Mouse (Mus musculus): Measurements from ENCODE around the gene Fcer2a. TPM values are rescaled to one million over a fixed set of nuclear protein-coding genes. Genes with fewer than 3 reads are reported as not detected.

The Fcer2a gene
- total RNA-seq (2021) = not detected
- long read RNA-seq, partial matches to known transcripts = 0 of 2 reads
- long read RNA-seq, other reads (novel, unspliced or antisense) = 2 of 2 reads

DNA sequence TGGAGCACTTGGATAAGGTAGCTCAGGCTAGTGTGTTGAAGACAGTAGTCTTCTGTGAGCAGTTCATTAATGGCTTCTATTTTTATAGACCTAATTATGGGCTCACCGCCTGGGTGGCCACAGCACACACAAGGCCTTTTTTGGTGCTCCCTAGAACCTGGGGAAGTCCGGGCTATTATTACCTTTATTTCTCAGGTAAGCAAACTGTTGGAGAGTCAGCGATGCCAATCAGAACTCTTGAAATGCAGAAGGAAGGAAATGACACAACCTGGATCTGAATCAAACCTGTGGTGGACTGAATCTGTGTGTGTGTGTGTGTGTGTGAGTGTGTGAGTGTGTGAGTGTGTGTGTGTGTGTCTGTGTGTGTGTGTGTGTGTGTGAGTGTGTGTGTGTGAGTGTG, at the start of gene Fcer2a:
TSS of gene Fcer2a (minus strand) at position 55 of the 400 bp plus-strand sequence.
- DNase-seq (ENCODE audit: low spot score in 2 of 2) = no peak

GRCm38 (mm10) chr8:3736947-3737346, 43.0 kb upstream of the Fcer2a start:
- no peak for DNase-seq (ENCODE audit: low spot score in 2 of 2)

DNA sequence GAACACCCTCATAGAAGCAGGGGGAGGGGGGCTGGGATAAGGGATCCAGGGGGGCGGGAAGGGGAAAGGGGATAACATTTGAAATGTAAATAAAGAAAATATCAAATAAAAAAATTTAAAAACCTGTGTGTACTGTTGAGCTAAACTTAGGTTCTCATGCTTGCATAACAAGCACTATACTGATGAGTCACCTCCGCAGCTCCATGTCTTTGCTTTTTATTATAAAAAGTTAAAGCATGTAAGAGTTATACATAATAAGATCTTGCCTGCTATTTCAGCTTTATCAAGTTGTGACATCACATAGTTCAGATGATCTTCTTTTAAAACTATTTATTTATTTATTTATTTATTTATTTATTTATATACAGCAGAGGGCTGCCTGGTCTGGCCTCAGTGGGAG, 41.6 kb upstream of the Fcer2a start:
- DNase-seq (ENCODE audit: low spot score in 2 of 2) = no peak

DNA sequence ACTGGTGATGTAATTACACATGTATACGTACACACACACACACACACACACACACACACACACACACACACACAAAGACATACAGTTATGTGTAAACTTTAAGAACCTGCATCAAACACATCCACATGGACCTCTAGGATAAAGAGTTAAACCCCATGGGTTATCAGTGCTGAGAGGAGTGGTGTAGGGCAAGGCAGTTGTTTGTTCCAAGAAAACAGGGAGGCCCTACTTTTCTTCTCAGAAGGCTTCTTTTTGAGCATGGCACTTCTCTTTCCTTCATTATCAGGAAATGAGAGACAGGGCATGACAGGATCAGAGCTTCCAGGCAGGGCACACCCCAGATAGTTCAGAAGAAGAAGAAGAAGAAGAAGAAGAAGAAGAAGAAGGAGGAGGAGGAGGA, 40.1 kb upstream of the Fcer2a start:
- DNase-seq (ENCODE audit: low spot score in 2 of 2) = no peak

- no peak for DNase-seq (ENCODE audit: low spot score in 2 of 2)
These were observed 27.1 kb upstream of the Fcer2a start for GRCm38 (mm10) chr8:3721041-3721440.

DNA sequence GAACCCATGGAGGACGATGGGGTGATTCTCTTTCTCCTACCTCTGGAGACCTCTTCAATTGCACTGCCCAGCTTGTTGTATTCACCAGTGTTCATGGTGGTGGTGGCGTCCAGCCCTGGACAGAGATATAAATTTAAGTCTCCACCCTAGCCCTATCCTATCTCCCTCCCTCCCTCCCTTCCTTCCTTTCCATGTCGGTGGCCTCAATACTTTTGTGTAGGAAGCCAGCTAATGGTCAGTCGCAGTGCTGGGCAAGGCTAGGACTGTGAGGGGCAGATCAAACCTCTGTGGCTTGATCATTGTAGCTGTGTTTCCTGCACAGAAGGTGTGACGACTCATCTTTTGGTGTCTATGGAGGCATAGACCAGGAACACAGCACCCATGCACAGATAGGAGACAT, 26.6 kb upstream of the Fcer2a start, which contains the start of gene Clec4g:
TSS of gene Clec4g (minus strand) at position 101 of the 400 bp plus-strand sequence.
- DNase-seq (ENCODE audit: low spot score in 2 of 2) = no peak

DNA sequence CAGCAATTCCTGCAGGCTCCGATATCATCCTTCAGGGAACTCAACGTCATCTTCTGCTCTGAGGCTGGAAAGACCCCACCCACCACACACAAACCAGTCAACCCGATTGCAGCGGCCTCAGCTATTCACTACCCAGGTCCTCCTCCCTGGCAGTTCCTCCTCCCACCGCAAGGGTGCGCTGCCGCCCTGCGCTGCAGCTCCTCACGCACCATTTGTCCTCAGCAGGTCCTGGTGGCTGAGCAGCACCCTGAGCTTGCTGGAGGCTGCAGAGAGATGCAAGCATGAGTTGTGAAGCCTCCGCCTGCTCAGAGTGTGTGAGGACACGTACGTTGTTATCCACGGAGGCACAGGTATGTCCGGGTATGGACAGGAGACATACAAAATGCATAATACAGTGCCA, 24.6 kb upstream of the Fcer2a start:
- DNase-seq (ENCODE audit: low spot score in 2 of 2) = peak; percentile 57 to 67

- DNase-seq (ENCODE audit: low spot score in 2 of 2) = no peak
These were observed 23.5 kb upstream of the Fcer2a start for GRCm38 (mm10) chr8:3717321-3717954.

DNA sequence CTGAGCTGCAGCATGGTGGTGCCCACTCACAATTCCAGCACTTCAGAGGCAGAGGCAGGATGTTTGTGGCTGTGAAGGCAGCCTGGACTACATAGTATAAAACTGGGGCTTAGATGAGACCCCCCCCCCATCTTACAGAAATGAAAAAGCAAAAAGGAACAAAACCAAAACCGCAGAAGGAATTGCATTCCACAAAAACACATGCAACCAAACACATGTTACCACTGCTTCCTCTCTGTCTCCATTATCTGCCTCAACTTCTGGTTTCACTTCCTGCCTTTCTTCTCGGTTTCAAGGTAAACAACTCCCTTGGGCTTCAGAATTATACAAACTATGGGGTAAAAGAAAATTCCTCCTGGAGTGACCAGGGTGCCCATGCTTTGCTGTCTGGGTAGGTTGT, 17.7 kb upstream of the Fcer2a start:
- DNase-seq (ENCODE audit: low spot score in 2 of 2) = no peak

DNA sequence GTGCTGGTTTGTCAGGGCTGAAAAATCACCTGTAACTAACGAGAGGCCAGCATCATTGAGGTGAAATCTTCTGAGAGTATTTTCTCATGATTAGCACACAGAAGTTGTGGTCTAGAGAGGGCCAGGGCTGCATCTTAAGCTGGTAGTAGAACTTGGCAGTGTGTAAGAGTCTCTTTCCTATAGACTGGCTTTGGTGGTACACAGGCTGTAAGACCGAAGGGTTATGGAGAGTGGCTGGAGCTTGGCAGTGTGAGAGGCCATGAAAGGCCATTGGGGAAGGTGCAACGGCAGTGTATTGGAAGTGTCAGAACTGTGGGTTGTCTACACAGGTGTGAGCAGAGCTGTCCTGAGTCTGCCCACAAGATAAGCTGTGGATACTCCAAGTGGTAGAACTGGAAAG, 16.3 kb upstream of the Fcer2a start:
- DNase-seq (ENCODE audit: low spot score in 2 of 2) = no peak

- no peak for DNase-seq (ENCODE audit: low spot score in 2 of 2)
These were observed 13.6 kb upstream of the Fcer2a start for GRCm38 (mm10) chr8:3707611-3708010.

DNA sequence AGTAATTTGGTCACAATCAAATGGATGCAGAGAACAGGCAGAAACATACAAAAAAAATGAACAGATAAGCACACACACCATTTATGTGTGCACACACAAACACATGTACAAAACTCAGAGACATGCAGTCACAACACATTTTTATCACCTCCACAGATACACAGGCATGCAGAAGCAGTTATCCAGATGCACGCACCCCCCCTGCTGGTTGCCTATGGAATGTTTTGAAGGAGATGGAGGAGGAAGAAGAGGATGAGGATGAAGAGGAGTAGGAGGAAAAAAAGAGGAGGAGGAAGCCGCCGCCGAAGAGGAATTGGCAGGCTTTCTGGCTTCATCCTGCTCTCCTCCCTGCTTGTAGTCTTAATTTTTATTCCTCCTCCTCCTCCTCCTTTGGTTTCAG, 11.7 kb upstream of the Fcer2a start:
- DNase-seq (ENCODE audit: low spot score in 2 of 2) = no peak

GRCm38 (mm10) chr8:3701491-3701890, 7.5 kb upstream of the Fcer2a start:
- DNase-seq (ENCODE audit: low spot score in 2 of 2) = no peak

DNA sequence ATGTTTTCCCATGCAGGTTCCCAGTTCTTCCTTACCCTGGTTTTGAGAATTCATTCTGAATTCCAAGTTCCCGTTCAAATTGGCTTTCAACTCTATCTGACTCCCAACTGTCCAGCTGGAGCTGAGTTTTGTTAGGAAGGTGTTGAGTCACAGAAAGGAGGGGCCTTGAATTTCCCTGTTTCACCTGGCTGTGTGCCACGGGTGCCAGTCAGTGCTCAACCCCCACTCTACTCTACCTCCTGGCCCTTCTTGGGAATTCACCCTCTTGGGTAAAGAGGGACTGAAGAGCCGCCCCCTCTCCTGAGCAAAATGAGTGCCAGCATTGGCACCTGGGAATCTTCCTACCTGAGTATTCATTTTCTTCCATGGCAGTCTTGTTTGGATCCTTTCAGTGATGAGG, 3.2 kb downstream of the Fcer2a start:
- no peak for DNase-seq (ENCODE audit: low spot score in 2 of 2)

- no peak for DNase-seq (ENCODE audit: low spot score in 2 of 2)
These were observed 6.4 kb downstream of the Fcer2a start for GRCm38 (mm10) chr8:3687537-3687936.

DNA sequence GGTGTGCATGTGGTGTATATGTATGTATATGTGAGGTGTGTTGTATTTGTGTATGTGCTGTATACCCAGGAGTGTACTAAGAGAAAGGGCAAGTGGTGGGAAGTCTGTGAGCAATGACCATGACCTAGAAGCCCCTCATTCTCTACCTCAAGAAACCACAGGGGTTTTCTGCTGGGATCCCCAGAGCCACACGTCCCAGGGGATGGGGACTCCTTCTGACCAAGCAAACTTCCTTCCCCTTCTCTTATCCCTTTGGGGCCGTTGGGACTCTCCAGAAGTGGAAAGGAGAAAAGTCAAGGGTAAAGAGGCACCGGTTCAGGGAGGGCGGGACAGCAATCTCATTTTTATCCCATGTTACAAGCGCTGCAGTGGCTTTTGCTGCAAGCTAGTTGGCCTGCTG, 8.6 kb downstream of the Fcer2a start:
- DNase-seq (ENCODE audit: low spot score in 2 of 2) = no peak

DNA sequence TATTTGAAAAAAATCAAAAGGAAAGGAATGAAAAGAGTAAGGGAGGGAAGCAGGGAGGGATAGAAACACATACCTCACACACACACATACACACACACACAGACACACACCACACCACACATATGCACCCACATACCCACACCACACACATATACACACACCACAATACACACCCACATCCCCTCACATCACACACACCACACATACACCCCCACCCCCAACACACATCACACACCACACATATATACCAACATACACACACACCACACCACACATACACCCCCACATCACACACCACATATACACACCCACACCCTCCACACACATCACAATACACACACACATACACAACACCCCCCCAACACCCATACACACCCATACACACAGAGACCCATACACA, 9.4 kb downstream of the Fcer2a start:
- DNase-seq (ENCODE audit: low spot score in 2 of 2) = no peak

DNA sequence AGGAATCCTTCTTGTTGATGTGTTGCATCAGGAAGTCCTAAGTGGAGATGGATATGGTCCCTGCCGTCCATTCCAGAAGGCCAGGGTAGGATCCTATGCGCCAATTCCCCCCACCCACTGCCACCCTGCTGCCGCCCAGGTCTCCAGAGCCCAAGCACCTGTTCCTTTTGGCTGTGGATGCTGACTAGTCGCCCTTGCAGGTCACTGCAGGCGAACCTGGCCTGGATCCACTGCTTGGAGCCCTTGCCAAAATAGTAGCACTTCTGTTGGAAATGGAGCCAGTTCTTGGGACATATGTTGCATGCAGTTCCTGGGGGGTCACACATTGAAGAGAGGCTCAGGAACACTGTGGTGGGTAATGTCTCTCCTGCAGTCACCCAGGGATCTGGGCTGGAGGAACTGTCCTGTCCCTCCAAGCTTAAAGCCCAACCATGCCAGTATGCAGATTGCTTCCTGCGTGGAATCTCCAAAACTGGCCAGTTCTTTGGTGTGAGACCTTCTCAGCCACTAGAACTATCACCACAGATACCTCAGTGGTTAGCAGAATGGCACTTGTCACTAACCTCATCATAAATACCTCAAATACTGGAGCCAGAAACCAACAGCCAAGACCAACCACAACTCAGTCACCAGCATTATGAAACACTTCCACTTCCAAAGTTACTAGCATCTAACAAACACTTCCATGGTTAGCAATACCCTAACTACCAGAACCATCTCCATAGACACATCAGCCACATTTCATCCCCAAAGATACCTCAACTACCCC, 10.4 kb downstream of the Fcer2a start:
- peak in 1 of 2 experiments; percentile 22 for DNase-seq (ENCODE audit: low spot score in 2 of 2)

DNA sequence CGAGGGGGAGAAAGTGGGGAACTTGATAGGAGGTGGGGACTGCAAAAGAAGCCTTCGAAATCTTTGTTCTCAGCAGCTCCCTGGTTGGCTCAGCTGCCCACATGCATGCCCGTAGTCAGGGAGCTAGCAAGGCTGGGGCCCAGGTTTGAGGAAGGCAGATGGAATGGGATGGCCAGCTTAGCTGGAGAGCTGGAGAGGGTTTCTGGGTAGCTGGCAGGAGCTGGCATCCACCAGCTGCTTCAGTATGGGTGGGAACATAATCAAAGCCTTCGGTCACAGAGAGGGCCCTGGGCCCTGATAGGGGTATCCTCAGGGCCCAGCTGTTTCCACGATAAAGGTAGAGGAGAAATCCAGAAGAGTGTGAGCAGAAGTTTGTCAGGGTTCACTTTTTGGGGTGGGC, 11.5 kb downstream of the Fcer2a start:
- peak; percentile 17 to 19 for DNase-seq (ENCODE audit: low spot score in 2 of 2)

GRCm38 (mm10) chr8:3679656-3680055, 14.3 kb downstream of the Fcer2a start:
- no peak for DNase-seq (ENCODE audit: low spot score in 2 of 2)

- DNase-seq (ENCODE audit: low spot score in 2 of 2) = no peak
These were observed 14.7 kb downstream of the Fcer2a start for GRCm38 (mm10) chr8:3679236-3679635.

DNA sequence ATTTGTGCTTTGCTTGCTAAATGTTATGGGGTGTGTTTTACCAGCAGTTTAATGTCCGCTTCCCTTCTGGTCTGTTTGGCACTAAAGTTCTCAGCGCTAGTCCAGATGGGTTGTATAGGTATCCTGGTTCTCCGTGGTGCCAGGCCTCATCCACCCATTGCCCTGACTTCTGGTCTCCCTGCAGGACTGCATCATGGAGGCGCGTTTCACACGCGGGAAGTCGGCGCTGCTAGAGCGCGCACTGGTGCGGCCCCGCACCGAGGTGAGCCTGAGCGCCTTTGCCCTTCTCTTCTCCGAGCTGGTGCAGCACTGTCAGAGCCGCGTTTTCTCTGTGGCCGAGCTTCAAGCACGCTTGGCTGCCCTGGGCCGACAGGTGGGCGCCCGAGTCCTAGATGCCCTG, 15.1 kb downstream of the Fcer2a start:
- DNase-seq (ENCODE audit: low spot score in 2 of 2) = no peak
